In the genomic region with DNA sequence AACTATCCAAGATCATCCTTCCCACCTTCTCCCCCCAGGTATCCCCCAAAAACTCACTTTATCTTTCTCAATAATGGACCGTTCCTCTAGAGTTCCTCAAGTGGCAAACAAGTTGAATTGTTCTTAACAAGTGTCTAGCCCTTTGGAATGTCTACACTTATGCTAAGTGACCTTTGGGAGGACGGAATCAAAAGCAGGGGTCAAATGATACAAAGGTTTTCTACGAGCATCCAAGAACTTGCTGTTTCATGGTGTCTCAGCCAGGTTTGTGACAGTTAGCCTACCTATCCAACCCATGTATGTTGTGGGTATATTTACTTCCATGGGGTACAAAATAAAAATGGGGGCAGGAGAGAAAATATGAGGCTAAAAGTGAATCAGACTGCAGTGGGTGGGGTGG, we compare ENCODE assay signal across 26 mouse cellular contexts.
DNase-seq lines count a peak whose midpoint lies in the region; ATAC-seq and TF ChIP-seq lines count a peak whose summit lies in the region.
"Had no signal": no experiment of that assay in that cellular context is flagged by ENCODE, and none has a peak within 500 bp of the region (broad histone marks: within the 10 kb centered on the region; RNA-seq: fewer than 3 reads in every experiment).

No protein-coding gene starts in this region.

- intact Hi-C loops in left cerebral cortex, postnatal 10 days (cut with DNase I): loop anchor here (10.0 kb wide), 1 partner anchor 137 kb away; the partner anchor contains the start of gene Cttnbp2

- H3K36me3 ChIP-seq in ES-E14 (ENCODE audit: control insufficient read depth, insufficient read depth, low read length, poor library complexity, severe bottlenecking): no peaks in the 10 kb centered on the region
- no peaks in the 10 kb centered on the region for H3K36me3 ChIP-seq in forebrain, embryonic 10.5 days (replicated peaks)
- no peaks in the 10 kb centered on the region for H3K36me3 ChIP-seq in hindbrain, embryonic 13.5 days
- no peaks in the 10 kb centered on the region for H3K36me3 ChIP-seq in stomach, postnatal 0 days (ENCODE audit: control insufficient read depth, insufficient read depth, low read length)
- H3K36me3 ChIP-seq: G1E had no signal

- H3K4me1 ChIP-seq in ES-E14 (ENCODE audit: control insufficient read depth in 2 of 2, insufficient read depth in 2 of 2, low read length in 2 of 2, poor library complexity in 1 of 2): no peaks in the 10 kb centered on the region
- H3K4me1 ChIP-seq in forebrain, embryonic 10.5 days: no peaks in the 10 kb centered on the region
- no peaks in the 10 kb centered on the region for H3K4me1 ChIP-seq in hindbrain, embryonic 13.5 days (replicated peaks)
- no peaks in the 10 kb centered on the region for H3K4me1 ChIP-seq in stomach, postnatal 0 days (replicated peaks; ENCODE audit: control insufficient read depth, insufficient read depth)

- H3K4me3 ChIP-seq in ES-E14 (ENCODE audit: insufficient read depth in 1 of 2, low read depth in 1 of 2, low read length in 2 of 2, poor library complexity in 1 of 2, severe bottlenecking in 1 of 2): no peak overlapping the region
- H3K4me3 ChIP-seq in forebrain, embryonic 10.5 days: no peak overlapping the region
- no peak overlapping the region for H3K4me3 ChIP-seq in hindbrain, embryonic 13.5 days
- no peak overlapping the region for H3K4me3 ChIP-seq in stomach, postnatal 0 days (ENCODE audit: low read depth, low read length)

- H3K9me3 ChIP-seq in ES-E14 (ENCODE audit: control insufficient read depth, insufficient read depth, low read depth, low read length): no peaks in the 10 kb centered on the region
- no peaks in the 10 kb centered on the region for H3K9me3 ChIP-seq in forebrain, embryonic 10.5 days
- H3K9me3 ChIP-seq in hindbrain, embryonic 13.5 days: no peaks in the 10 kb centered on the region
- H3K9me3 ChIP-seq in stomach, postnatal 0 days (ENCODE audit: control insufficient read depth, low read length): no peaks in the 10 kb centered on the region
- H3K9me3 ChIP-seq: G1E had no signal

- H3K4me2 ChIP-seq in hindbrain, embryonic 13.5 days: no peak overlapping the region
- H3K4me2 ChIP-seq in stomach, postnatal 0 days (replicated peaks; ENCODE audit: low read depth): no peak overlapping the region

- TF ChIP-seq EP300 in stomach, postnatal 0 days (optimal IDR thresholded peaks at IDR 0.05): no peak

- H3K27me3 ChIP-seq in forebrain, embryonic 10.5 days (ENCODE audit: poor library complexity, severe bottlenecking): no peaks in the 10 kb centered on the region
- no peaks in the 10 kb centered on the region for H3K27me3 ChIP-seq in hindbrain, embryonic 13.5 days
- H3K27me3 ChIP-seq in stomach, postnatal 0 days (ENCODE audit: control insufficient read depth, insufficient read depth, low read length): no peaks in the 10 kb centered on the region
- H3K27me3 ChIP-seq: CH12.LX, Patski had no signal

- in situ Hi-C loops in ES-E14 (cut with MboI; ENCODE audit: low sequenced_read_pairs in 2 of 2, unreplicated experiment in 2 of 2): no loop called here

- H3K9ac ChIP-seq in ES-E14 (ENCODE audit: insufficient read depth, low read depth, low read length, poor library complexity, severe bottlenecking): no peak overlapping the region
- H3K9ac ChIP-seq in hindbrain, embryonic 13.5 days: no peak overlapping the region
- H3K9ac ChIP-seq in stomach, postnatal 0 days (ENCODE audit: low read length): no peak overlapping the region

- no peak overlapping the region for H3K27ac ChIP-seq in ES-E14 (ENCODE audit: insufficient read depth, low read depth, low read length, poor library complexity, severe bottlenecking)
- H3K27ac ChIP-seq in forebrain, embryonic 10.5 days: no peak overlapping the region
- no peak overlapping the region for H3K27ac ChIP-seq in hindbrain, embryonic 13.5 days
- H3K27ac ChIP-seq in stomach, postnatal 0 days (replicated peaks): no peak overlapping the region

- TF ChIP-seq CTCF in stomach, postnatal 0 days (IDR thresholded peaks at IDR 0.05; ENCODE audit: low read depth): no peak

- WGBS in forebrain, embryonic 10.5 days: 85% methylated on average over 3 of the region's 3 CpGs
- 75% methylated on average over 3 of the region's 3 CpGs for WGBS in hindbrain, embryonic 13.5 days
- WGBS in stomach, postnatal 0 days: 83% methylated on average over 3 of the region's 3 CpGs

- ATAC-seq in hindbrain, embryonic 13.5 days (ENCODE audit: low FRiP score): no peak
- no peak for ATAC-seq in stomach, postnatal 0 days (ENCODE audit: low FRiP score, low TSS enrichment)
- ATAC-seq: activated CD4-positive, CD25-positive, alpha-beta regulatory T cell, adult 4 months; CD4-positive, CD25-positive, alpha-beta regulatory T cell, adult 4 months; Patski had no signal

- DNase-seq in ES-CJ7 (ENCODE audit: low read depth, low spot score) (peak; percentile 64), ES-E14 (ENCODE audit: low read depth, low spot score) (peak; percentile 15), R1 (ENCODE audit: low read depth, low spot score) (peak; percentile 53), ZHBTc4 (ENCODE audit: low read depth, low spot score) (peak; percentile 65)
- DNase-seq in left cerebral cortex, postnatal 10 days (ENCODE audit: extremely low spot score in 1 of 2, low spot score in 2 of 2): no peak
- DNase-seq in forebrain, embryonic 10.5 days (ENCODE audit: extremely low spot score, low spot score): no peak
- DNase-seq in stomach, postnatal 0 days (ENCODE audit: low spot score): no peak
- DNase-seq: adrenal gland, adult 2 months; adrenal gland, adult 8-10 months; adrenal gland, postnatal 10 days; adrenal gland, postnatal 14 days; adrenal gland, postnatal 25 days; adrenal gland, postnatal 36 days; B cell, adult 2 months; cerebellum, adult 11 months; cerebellum, adult 11-12 months; cerebellum, adult 18-20 months; cerebellum, adult 2 months; cerebellum, adult 8-10 months; cerebellum, adult 9-10 months had no signal

TF ChIP-seq in ES-E14, 5 proteins besides CTCF, POLR2A, EP300 and RAD21:
- TF ChIP-seq HCFC1 (IDR thresholded peaks at IDR 0.05; ENCODE audit: borderline replicate concordance, insufficient read depth, low read length) (no peak), MAFK (IDR thresholded peaks at IDR 0.05; ENCODE audit: insufficient read depth, low read depth, low read length) (peak; percentile 65; the same call in 1 of the 2 replicates), CHD2 (IDR thresholded peaks at IDR 0.05; ENCODE audit: low read depth, low read length) (no peak), ZC3H11A (IDR thresholded peaks at IDR 0.05; ENCODE audit: borderline replicate concordance, low read depth, low read length) (no peak), ZNF384 (IDR thresholded peaks at IDR 0.05; ENCODE audit: low read depth, low read length) (no peak)

Comparison
In these comparisons a context has a peak if more than half of its experiments do, and no peak if none do; other contexts are left out.
1. DNase-seq: peak in ES-CJ7 (single experiment), ES-E14 (single experiment), R1 (single experiment) and ZHBTc4 (single experiment); none in left cerebral cortex, postnatal 10 days (0 of 2), forebrain, embryonic 10.5 days (single experiment) and stomach, postnatal 0 days (single experiment).